23 mouse cellular contexts compared by ENCODE assay signal in genomic region chr10:69104883-69105225, GRCm38 (mm10). TPM values are rescaled to one million over a fixed set of nuclear protein-coding genes. Genes with fewer than 3 reads are reported as not detected.
DNase-seq lines count a peak whose midpoint lies in the region; ATAC-seq and TF ChIP-seq lines count a peak whose summit lies in the region.
"Had no signal": no experiment of that assay in that cellular context is flagged by ENCODE, and none has a peak within 500 bp of the region (broad histone marks: within the 10 kb centered on the region; RNA-seq: fewer than 3 reads in every experiment).

No protein-coding gene starts in this region.

- H3K9ac ChIP-seq in heart, embryonic 16.5 days (ENCODE audit: low read length), result no peak overlapping the region
- H3K9ac ChIP-seq in liver, postnatal 0 days (replicated peaks), result 0 out of 2 replicates have a peak overlapping the region, but pooled peaks have one; percentile 26
- no peak overlapping the region for H3K9ac ChIP-seq in liver, embryonic 12.5 days
- H3K9ac ChIP-seq: embryonic facial prominence, embryonic 15.5 days; heart, embryonic 12.5 days; liver, embryonic 13.5 days; lung, embryonic 15.5 days; midbrain, embryonic 12.5 days; neural tube, embryonic 13.5 days had no signal

- DNase-seq in heart, embryonic 10.5 days (ENCODE audit: low spot score), result no peak
- no peak for DNase-seq in liver, postnatal 0 days
- DNase-seq in ES-CJ7 (ENCODE audit: low read depth, low spot score), result peak; percentile 22
- no peak for DNase-seq in T-cell, adult 2 months (ENCODE audit: low spot score)
- no peak for DNase-seq in spleen, adult 12 weeks (ENCODE audit: low spot score)
- DNase-seq: adrenal gland, postnatal 25 days; cerebellum, adult 18-20 months; cerebellum, postnatal 10 days; gastrocnemius, postnatal 14 days; liver, embryonic 13.5 days; right cerebral cortex, postnatal 4 days; thymus, postnatal 14 days had no signal

- TF ChIP-seq CTCF in liver, postnatal 0 days (IDR thresholded peaks at IDR 0.05; ENCODE audit: low read depth), result 0 out of 2 replicates have a peak, but pooled peaks have one; percentile 6

- no peaks in the 10 kb centered on the region for H3K27me3 ChIP-seq in heart, embryonic 16.5 days (ENCODE audit: control insufficient read depth, insufficient read depth, low read length)
- no peaks in the 10 kb centered on the region for H3K27me3 ChIP-seq in heart, embryonic 10.5 days (ENCODE audit: insufficient read depth, poor library complexity, severe bottlenecking)
- H3K27me3 ChIP-seq in liver, postnatal 0 days (ENCODE audit: insufficient read depth, low read length), result no peaks in the 10 kb centered on the region
- no peaks in the 10 kb centered on the region for H3K27me3 ChIP-seq in liver, embryonic 12.5 days (replicated peaks)
- H3K27me3 ChIP-seq: embryonic facial prominence, embryonic 15.5 days; heart, embryonic 12.5 days; liver, embryonic 13.5 days; lung, embryonic 15.5 days; midbrain, embryonic 12.5 days; neural tube, embryonic 13.5 days had no signal

- H3K4me3 ChIP-seq in heart, embryonic 16.5 days (ENCODE audit: low read length), result no peak overlapping the region
- no peak overlapping the region for H3K4me3 ChIP-seq in heart, embryonic 10.5 days
- no peak overlapping the region for H3K4me3 ChIP-seq in liver, postnatal 0 days (ENCODE audit: low read depth, low read length)
- no peak overlapping the region for H3K4me3 ChIP-seq in liver, embryonic 12.5 days
- H3K4me3 ChIP-seq: embryonic facial prominence, embryonic 15.5 days; heart, embryonic 12.5 days; liver, embryonic 13.5 days; lung, embryonic 15.5 days; midbrain, embryonic 12.5 days; neural tube, embryonic 13.5 days had no signal

- H3K36me3 ChIP-seq in heart, embryonic 16.5 days (ENCODE audit: control insufficient read depth, insufficient read depth), result no peaks in the 10 kb centered on the region
- H3K36me3 ChIP-seq in heart, embryonic 10.5 days, result no peaks in the 10 kb centered on the region
- H3K36me3 ChIP-seq in liver, postnatal 0 days (replicated peaks; ENCODE audit: insufficient read depth, low read length), result no peaks in the 10 kb centered on the region
- no peaks in the 10 kb centered on the region for H3K36me3 ChIP-seq in liver, embryonic 12.5 days
- H3K36me3 ChIP-seq: embryonic facial prominence, embryonic 15.5 days; heart, embryonic 12.5 days; liver, embryonic 13.5 days; lung, embryonic 15.5 days; midbrain, embryonic 12.5 days; neural tube, embryonic 13.5 days had no signal

- H3K9me3 ChIP-seq in heart, embryonic 16.5 days (replicated peaks; ENCODE audit: control insufficient read depth, low read length), result no peaks in the 10 kb centered on the region
- H3K9me3 ChIP-seq in heart, embryonic 10.5 days, result no peaks in the 10 kb centered on the region
- no peaks in the 10 kb centered on the region for H3K9me3 ChIP-seq in liver, postnatal 0 days (ENCODE audit: low read length)
- no peaks in the 10 kb centered on the region for H3K9me3 ChIP-seq in liver, embryonic 12.5 days (replicated peaks)
- H3K9me3 ChIP-seq: embryonic facial prominence, embryonic 15.5 days; liver, embryonic 13.5 days; lung, embryonic 15.5 days; midbrain, embryonic 12.5 days; neural tube, embryonic 13.5 days had no signal

- no peak overlapping the region for H3K27ac ChIP-seq in heart, embryonic 16.5 days (ENCODE audit: low read length)
- no peak overlapping the region for H3K27ac ChIP-seq in heart, embryonic 10.5 days
- peak overlapping the region; percentile 81 for H3K27ac ChIP-seq in liver, postnatal 0 days (ENCODE audit: low read depth)
- H3K27ac ChIP-seq in liver, embryonic 12.5 days, result no peak overlapping the region
- H3K27ac ChIP-seq: embryonic facial prominence, embryonic 15.5 days; kidney, postnatal 0 days; liver, embryonic 13.5 days; lung, embryonic 15.5 days; midbrain, embryonic 12.5 days; neural tube, embryonic 13.5 days had no signal

- 34% methylated on average over 9 of the region's 9 CpGs for WGBS in heart, embryonic 16.5 days
- WGBS in heart, embryonic 10.5 days, result 66% methylated on average over 9 of the region's 9 CpGs
- WGBS in liver, postnatal 0 days (ENCODE audit: insufficient replicate concordance), result 63% methylated on average over 9 of the region's 9 CpGs
- WGBS in liver, embryonic 12.5 days (ENCODE audit: insufficient replicate concordance), result 71% methylated on average over 9 of the region's 9 CpGs

- TF ChIP-seq EP300 in liver, postnatal 0 days (IDR thresholded peaks at IDR 0.05; ENCODE audit: low read depth), result no peak

- peak; percentile 37 for ATAC-seq in heart, embryonic 16.5 days (replicated peaks; ENCODE audit: extremely low read depth, insufficient read depth, low FRiP score)
- ATAC-seq in liver, postnatal 0 days, result peak; percentile 24
- no peak for ATAC-seq in liver, embryonic 12.5 days
- peak; percentile 35 for ATAC-seq in megakaryocyte-erythroid progenitor cell, adult 5-6 weeks (replicated peaks; ENCODE audit: low FRiP score, low TSS enrichment, poor library complexity, severe bottlenecking)
- ATAC-seq: forebrain, embryonic 14.5 days; hindbrain, embryonic 16.5 days had no signal

- peaks cover 9% of the 10 kb centered on the region for H3K4me1 ChIP-seq in heart, embryonic 16.5 days (ENCODE audit: control insufficient read depth, insufficient read depth, low read length)
- no peaks in the 10 kb centered on the region for H3K4me1 ChIP-seq in heart, embryonic 10.5 days
- H3K4me1 ChIP-seq in liver, postnatal 0 days (ENCODE audit: insufficient read depth), result no peaks in the 10 kb centered on the region; the same call in 1 of the 2 replicates
- no peaks in the 10 kb centered on the region for H3K4me1 ChIP-seq in liver, embryonic 12.5 days
- H3K4me1 ChIP-seq: liver, embryonic 13.5 days had no signal

- no peak overlapping the region for H3K4me2 ChIP-seq in heart, embryonic 16.5 days (ENCODE audit: low read depth, low read length)
- peak overlapping the region; percentile 18; the same call in 1 of the 2 replicates for H3K4me2 ChIP-seq in liver, postnatal 0 days (ENCODE audit: low read depth, low read length)
- H3K4me2 ChIP-seq in liver, embryonic 12.5 days, result no peak overlapping the region
- H3K4me2 ChIP-seq: embryonic facial prominence, embryonic 15.5 days; heart, embryonic 12.5 days; liver, embryonic 13.5 days; lung, embryonic 15.5 days; midbrain, embryonic 12.5 days; neural tube, embryonic 13.5 days had no signal

RNA-seq across cellular contexts. Expression of gene Rhobtb1, which starts 46.4 kb away (rescaled TPM):
- polyA plus RNA-seq in heart, embryonic 16.5 days (2015; fragmentation: Nextera tagmentation; extraction: Ambion mirVana), result 29.4 and 32.6 TPM in 2 replicates
- 26.6 and 28.4 TPM in 2 replicates for polyA plus RNA-seq in heart, embryonic 10.5 days (2016; fragmentation: Nextera tagmentation; extraction: Ambion mirVana)
- polyA plus RNA-seq in liver, postnatal 0 days (2015; fragmentation: Nextera tagmentation; extraction: Ambion mirVana), result 35.5 and 41.5 TPM in 2 replicates
- 8.8 and 9.0 TPM in 2 replicates for polyA plus RNA-seq in liver, embryonic 12.5 days (2016; fragmentation: Nextera tagmentation; extraction: Ambion mirVana)
- total RNA-seq in megakaryocyte-erythroid progenitor cell, adult 5-6 weeks (2014; fragmentation: Nextera tagmentation), result 0.87 TPM in 1 of 2 replicates, not detected in the other
- 0.30 and 4.1 TPM in 2 replicates for total RNA-seq in megakaryocyte-erythroid progenitor cell, adult 5-6 weeks (2017)
